Mouse (Mus musculus) liver, embryonic 12.5 days (tissue): ENCODE data around the gene Phlda2. TPM values are rescaled to one million over a fixed set of nuclear protein-coding genes. Genes with fewer than 3 reads are reported as not detected.

Experiments
- ATAC-seq: fragments of 200-750 bp; cut with Nextera tagmentation; 2 replicates; pipeline ENCODE4 v1.8.0; 2017; ENCODE audit warnings: moderate number of reproducible peaks, mild to moderate bottlenecking, moderate library complexity
- H3K27ac ChIP-seq: fragments of 300-500 bp; sonication (generic); 2 replicates; pipeline ENCODE4 v1.5.1; 2016; ENCODE audit warnings: mild to moderate bottlenecking
- H3K27me3 ChIP-seq: fragments of 300-500 bp; sonication (generic); replicated peaks from 2 replicates; pipeline ENCODE4 v1.6.1; 2016; ENCODE audit warnings: mild to moderate bottlenecking, moderate library complexity
- H3K36me3 ChIP-seq: fragments of 300-500 bp; sonication (generic); 2 replicates; pipeline ENCODE4 v1.6.1; 2016; ENCODE audit warnings: mild to moderate bottlenecking, moderate library complexity
- H3K4me1 ChIP-seq: fragments of 300-500 bp; sonication (generic); 2 replicates; pipeline ENCODE4 v1.6.1; 2016
- H3K4me2 ChIP-seq: fragments of 300-500 bp; sonication (generic); 2 replicates; pipeline ENCODE4 v1.6.1; 2016; ENCODE audit warnings: mild to moderate bottlenecking, moderate library complexity
- H3K4me3 ChIP-seq: fragments of 300-500 bp; sonication (generic); 2 replicates; pipeline ENCODE4 v1.5.1; 2016; ENCODE audit warnings: mild to moderate bottlenecking, moderate library complexity
- H3K9ac ChIP-seq: fragments of 300-500 bp; sonication (generic); 2 replicates; pipeline ENCODE4 v1.6.1; 2016; ENCODE audit warnings: mild to moderate bottlenecking, moderate library complexity
- H3K9me3 ChIP-seq: fragments of 300-500 bp; sonication (generic); replicated peaks from 2 replicates; pipeline ENCODE4 v1.6.1; 2016; ENCODE audit warnings: mild to moderate bottlenecking, moderate library complexity
- WGBS: fragments of 180-500 bp; shearing (Covaris S2); methylation state at CpG from one replicate; pipeline ENCODE4 v1.1.7; 2016; ENCODE audit not compliant: insufficient replicate concordance; 5-methylcytosine and 5-hydroxymethylcytosine counted together
- polyA plus RNA-seq: library from polyadenylated mRNA; unstranded; fragments of >200 nt; fragmentation: Nextera tagmentation; extraction: Ambion mirVana; gene quantifications from 2 replicates; pipeline ENCODE4 v1.2.1, GENCODE M21; 2016

Gene Phlda2
- polyA plus RNA-seq, 1 experiment from 2014 or later, result 18.1 TPM

- Histone ChIP-seq H3K27me3 (no peaks in the 10 kb centered on the region), H3K4me3 (no peak overlapping the region), H3K36me3 (peaks cover 100% of the 10 kb centered on the region), H3K27ac (no peak overlapping the region), H3K9me3 (no peaks in the 10 kb centered on the region), H3K9ac (no peak overlapping the region), H3K4me2 (no peak overlapping the region), H3K4me1 (no peaks in the 10 kb centered on the region)
- no peak for ATAC-seq
- 77% methylated on average over 4 of the region's 4 CpGs for WGBS
Observed at GRCm38 (mm10) chr7:143519333-143519732, 16.4 kb upstream of the Phlda2 start.

GRCm38 (mm10) chr7:143514416-143514768 lies 11.4 kb upstream of the Phlda2 start:
- Histone ChIP-seq H3K27ac (no peak overlapping the region), H3K36me3 (peaks cover 74% of the 10 kb centered on the region), H3K4me2 (no peak overlapping the region), H3K9ac (no peak overlapping the region), H3K9me3 (no peaks in the 10 kb centered on the region), H3K27me3 (no peaks in the 10 kb centered on the region), H3K4me1 (no peaks in the 10 kb centered on the region), H3K4me3 (no peak overlapping the region)
- ATAC-seq, result no peak
- 94% methylated on average over 4 of the region's 4 CpGs for WGBS

- no peak overlapping the region for H3K9ac ChIP-seq
- no peaks in the 10 kb centered on the region for H3K4me1 ChIP-seq
- 76% methylated on average over 10 of the region's 10 CpGs for WGBS
- 0 out of 2 replicates have a peak, but pooled peaks have one; percentile 22 for ATAC-seq
- no peak overlapping the region for H3K4me2 ChIP-seq
- peaks cover 68% of the 10 kb centered on the region for H3K36me3 ChIP-seq
- H3K27me3 ChIP-seq, result no peaks in the 10 kb centered on the region
- H3K9me3 ChIP-seq, result no peaks in the 10 kb centered on the region
- H3K27ac ChIP-seq, result no peak overlapping the region
- H3K4me3 ChIP-seq, result no peak overlapping the region
Observed at GRCm38 (mm10) chr7:143513763-143514415, 10.9 kb upstream of the Phlda2 start.

GRCm38 (mm10) chr7:143511335-143511712 lies 8.4 kb upstream of the Phlda2 start:
- 0 out of 2 replicates have a peak, but pooled peaks cover 10% of the 10 kb centered on the region for H3K27me3 ChIP-seq
- no peak overlapping the region for H3K27ac ChIP-seq
- H3K36me3 ChIP-seq, result peaks cover 43% of the 10 kb centered on the region
- no peak overlapping the region for H3K9ac ChIP-seq
- H3K4me3 ChIP-seq, result no peak overlapping the region
- H3K4me1 ChIP-seq, result 0 out of 2 replicates have a peak, but pooled peaks cover 2% of the 10 kb centered on the region
- no peaks in the 10 kb centered on the region for H3K9me3 ChIP-seq
- no peak for ATAC-seq
- no peak overlapping the region for H3K4me2 ChIP-seq

- Histone ChIP-seq H3K4me1 (0 out of 2 replicates have a peak, but pooled peaks cover 2% of the 10 kb centered on the region), H3K27me3 (peaks cover 13% of the 10 kb centered on the region; the same call in 1 of the 2 replicates), H3K36me3 (peaks cover 37% of the 10 kb centered on the region), H3K4me2 (no peak overlapping the region), H3K4me3 (no peak overlapping the region), H3K9ac (no peak overlapping the region), H3K27ac (no peak overlapping the region), H3K9me3 (no peaks in the 10 kb centered on the region)
- ATAC-seq, result 0 out of 2 replicates have a peak, but pooled peaks have one; percentile 31
- 79% methylated on average over 3 of the region's 3 CpGs for WGBS
Observed at GRCm38 (mm10) chr7:143510593-143511334, 7.8 kb upstream of the Phlda2 start.

GRCm38 (mm10) chr7:143509566-143509965 lies 6.6 kb upstream of the Phlda2 start:
- Histone ChIP-seq H3K4me1 (0 out of 2 replicates have a peak, but pooled peaks cover 2% of the 10 kb centered on the region), H3K27me3 (peaks cover 22% of the 10 kb centered on the region), H3K36me3 (peaks cover 25% of the 10 kb centered on the region), H3K9ac (no peak overlapping the region), H3K27ac (no peak overlapping the region), H3K9me3 (no peaks in the 10 kb centered on the region), H3K4me2 (no peak overlapping the region), H3K4me3 (no peak overlapping the region)
- WGBS, result 59% methylated on average over 1 of the region's 1 CpGs
- no peak for ATAC-seq

GRCm38 (mm10) chr7:143506675-143507074 lies 3.7 kb upstream of the Phlda2 start:
- Histone ChIP-seq H3K27ac (no peak overlapping the region), H3K9ac (no peak overlapping the region), H3K9me3 (no peaks in the 10 kb centered on the region), H3K4me3 (no peak overlapping the region), H3K27me3 (peaks cover 50% of the 10 kb centered on the region), H3K4me1 (peaks cover 14% of the 10 kb centered on the region; the same call in 1 of the 2 replicates), H3K36me3 (no peaks in the 10 kb centered on the region), H3K4me2 (no peak overlapping the region)
- no peak for ATAC-seq
- 17% methylated on average over 7 of the region's 7 CpGs for WGBS

GRCm38 (mm10) chr7:143506271-143506670 lies 3.3 kb upstream of the Phlda2 start:
- Histone ChIP-seq H3K9me3 (no peaks in the 10 kb centered on the region), H3K36me3 (no peaks in the 10 kb centered on the region), H3K27ac (no peak overlapping the region), H3K4me1 (peaks cover 17% of the 10 kb centered on the region; the same call in 1 of the 2 replicates), H3K9ac (no peak overlapping the region), H3K4me3 (no peak overlapping the region), H3K4me2 (no peak overlapping the region), H3K27me3 (peaks cover 54% of the 10 kb centered on the region)
- 53% methylated on average over 7 of the region's 7 CpGs for WGBS
- no peak for ATAC-seq

GRCm38 (mm10) chr7:143505823-143506222 lies 2.9 kb upstream of the Phlda2 start:
- H3K27me3 ChIP-seq, result peaks cover 59% of the 10 kb centered on the region
- no peak overlapping the region for H3K4me3 ChIP-seq
- H3K9me3 ChIP-seq, result no peaks in the 10 kb centered on the region
- no peak overlapping the region for H3K4me2 ChIP-seq
- no peaks in the 10 kb centered on the region for H3K36me3 ChIP-seq
- ATAC-seq, result no peak
- no peak overlapping the region for H3K27ac ChIP-seq
- peaks cover 17% of the 10 kb centered on the region; the same call in 1 of the 2 replicates for H3K4me1 ChIP-seq
- H3K9ac ChIP-seq, result no peak overlapping the region
- 21% methylated on average over 11 of the region's 11 CpGs for WGBS

- peaks cover 63% of the 10 kb centered on the region for H3K27me3 ChIP-seq
- no peak overlapping the region for H3K4me2 ChIP-seq
- 59% methylated on average over 2 of the region's 2 CpGs for WGBS
- H3K9me3 ChIP-seq, result no peaks in the 10 kb centered on the region
- no peak overlapping the region for H3K4me3 ChIP-seq
- no peak overlapping the region for H3K9ac ChIP-seq
- no peaks in the 10 kb centered on the region for H3K36me3 ChIP-seq
- ATAC-seq, result no peak
- no peak overlapping the region for H3K27ac ChIP-seq
- peaks cover 17% of the 10 kb centered on the region; the same call in 1 of the 2 replicates for H3K4me1 ChIP-seq
Observed at GRCm38 (mm10) chr7:143505411-143505810, 2.5 kb upstream of the Phlda2 start.

- Histone ChIP-seq H3K4me1 (peaks cover 17% of the 10 kb centered on the region; the same call in 1 of the 2 replicates), H3K9me3 (no peaks in the 10 kb centered on the region), H3K27me3 (peaks cover 78% of the 10 kb centered on the region), H3K4me2 (no peak overlapping the region), H3K9ac (no peak overlapping the region), H3K36me3 (no peaks in the 10 kb centered on the region), H3K4me3 (no peak overlapping the region), H3K27ac (no peak overlapping the region)
- WGBS, result 67% methylated on average over 6 of the region's 6 CpGs
- ATAC-seq, result no peak
Observed at GRCm38 (mm10) chr7:143503926-143504325, 976 bp upstream of the Phlda2 start.

GRCm38 (mm10) chr7:143501643-143502417 lies 1.1 kb downstream of the Phlda2 start:
- peaks cover 17% of the 10 kb centered on the region; the same call in 1 of the 2 replicates for H3K4me1 ChIP-seq
- peaks cover 90% of the 10 kb centered on the region for H3K27me3 ChIP-seq
- no peaks in the 10 kb centered on the region for H3K36me3 ChIP-seq
- no peaks in the 10 kb centered on the region for H3K9me3 ChIP-seq
- no peak for ATAC-seq
- no peak overlapping the region for H3K9ac ChIP-seq
- H3K4me2 ChIP-seq, result peak overlapping the region; percentile 62
- 4% methylated on average over 55 of the region's 55 CpGs for WGBS
- H3K4me3 ChIP-seq, result peak overlapping the region; percentile 44
- H3K27ac ChIP-seq, result no peak overlapping the region
